Mouse (Mus musculus) layer of hippocampus, postnatal 36 days (tissue): ENCODE results near the gene Snrnp25. TPM values are rescaled to one million over a fixed set of nuclear protein-coding genes. Genes with fewer than 3 reads are reported as not detected.

ENCODE experiments used
- DNase-seq, 2 experiments: peaks; one replicate each; pipeline ENCODE4 v3.0.0; 2022
- total RNA-seq, 2 experiments: library from RNA; stranded (reverse); gene quantifications; 2 replicates each; pipeline ENCODE4 v1.2.3; 2021

Gene Snrnp25
- total RNA-seq, 2 experiments from 2014 or later, result 18.0 to 19.0 TPM

DNA sequence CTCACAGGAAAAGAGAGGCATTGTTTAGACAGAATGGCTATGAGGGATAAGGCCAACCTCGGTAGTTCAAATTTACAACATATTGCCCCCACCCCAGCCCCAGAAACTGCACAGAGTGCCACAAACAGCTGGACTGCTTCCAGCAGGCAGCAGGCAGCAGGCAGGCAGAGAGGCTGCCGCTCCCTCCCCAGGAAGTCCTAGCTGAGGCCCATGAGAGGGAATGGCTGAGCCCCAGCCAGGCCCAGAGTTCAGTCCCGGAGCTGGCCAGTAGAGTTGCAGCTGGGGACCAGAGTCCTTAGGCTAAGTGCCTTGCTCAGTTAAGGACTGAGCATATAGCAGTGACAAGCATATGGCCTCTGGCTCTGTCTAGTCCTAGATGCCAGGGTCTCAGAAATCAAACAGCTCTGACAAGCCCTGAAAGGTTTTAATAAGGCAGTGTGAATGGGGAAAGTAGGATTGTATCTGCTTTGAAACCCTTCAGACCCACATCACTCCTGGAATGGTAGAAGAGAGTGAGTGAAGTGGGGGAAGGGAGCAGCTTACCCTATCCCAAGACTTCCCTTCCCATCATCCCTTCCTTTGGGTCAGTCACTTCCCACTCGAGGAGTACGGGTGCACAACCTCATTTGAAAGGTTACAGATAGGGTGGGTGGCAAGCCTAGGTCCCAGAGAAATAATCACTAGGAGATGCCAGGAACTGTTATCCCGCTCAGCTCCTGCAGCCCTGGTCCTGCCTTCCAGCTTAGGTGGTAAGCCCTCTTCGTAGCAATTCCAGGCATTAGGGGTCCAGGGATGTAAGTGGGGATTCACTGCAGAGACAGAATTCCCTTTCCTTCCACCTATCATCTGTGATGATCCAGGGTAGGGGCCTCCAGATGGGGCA is 20.2 kb downstream of the Snrnp25 start:
- DNase-seq, result no peak

GRCm38 (mm10) chr11:32226124-32226871 is 21.1 kb downstream of the Snrnp25 start, which contains the start of gene Mpg:
Gene Mpg, plus strand, starts transcription at chr11:32226505.
- peak; percentile 84 to 86 for DNase-seq

- DNase-seq, result no peak
These were observed 21.8 kb downstream of the Snrnp25 start for GRCm38 (mm10) chr11:32227041-32227440.

- DNase-seq, result no peak
These were observed 22.3 kb downstream of the Snrnp25 start for GRCm38 (mm10) chr11:32227555-32227954.

GRCm38 (mm10) chr11:32228292-32228845 is 23.2 kb downstream of the Snrnp25 start:
- no peak for DNase-seq

DNA sequence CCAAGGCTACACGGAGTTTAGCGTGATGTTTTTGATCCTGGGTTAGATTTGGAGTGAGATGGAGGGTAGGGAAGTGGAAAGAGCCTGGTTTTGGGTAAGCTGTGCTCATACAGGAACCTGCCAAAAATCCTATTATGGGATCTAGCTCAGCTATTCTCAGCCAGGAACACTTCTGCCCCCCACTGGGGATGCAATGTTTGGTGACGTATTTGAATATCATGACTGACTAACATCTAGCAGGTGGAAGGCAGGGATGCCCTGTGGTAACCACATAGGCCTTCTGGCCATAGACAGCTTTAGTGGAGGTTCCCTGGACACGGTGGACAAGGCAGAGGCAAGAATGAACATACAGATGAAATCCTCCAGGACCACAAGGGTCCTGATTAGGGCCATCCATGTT is 25.0 kb downstream of the Snrnp25 start:
- no peak for DNase-seq

DNA sequence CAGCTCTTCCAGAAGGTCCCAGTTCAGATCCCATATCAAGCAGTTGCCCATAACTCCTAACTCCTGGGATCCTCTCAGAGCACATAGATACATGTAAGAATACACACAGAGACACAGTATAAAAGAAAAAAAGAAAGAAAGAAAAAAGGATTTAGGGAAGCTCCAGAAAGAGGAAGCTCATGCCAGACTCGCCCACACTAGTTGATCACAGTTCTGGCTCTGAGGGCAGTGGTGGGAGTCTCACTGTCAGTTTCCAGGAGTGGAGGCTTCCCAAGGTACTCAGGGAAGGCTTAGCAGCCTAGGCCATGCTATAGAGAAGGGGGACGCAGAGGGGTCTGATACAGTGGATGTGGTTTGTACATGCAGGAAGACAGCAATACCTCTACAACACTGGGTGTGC is 25.9 kb downstream of the Snrnp25 start:
- DNase-seq, result no peak

GRCm38 (mm10) chr11:32232848-32233247 is 27.6 kb downstream of the Snrnp25 start:
- no peak for DNase-seq

- no peak for DNase-seq
These were observed 28.7 kb downstream of the Snrnp25 start for GRCm38 (mm10) chr11:32233895-32234294.

DNA sequence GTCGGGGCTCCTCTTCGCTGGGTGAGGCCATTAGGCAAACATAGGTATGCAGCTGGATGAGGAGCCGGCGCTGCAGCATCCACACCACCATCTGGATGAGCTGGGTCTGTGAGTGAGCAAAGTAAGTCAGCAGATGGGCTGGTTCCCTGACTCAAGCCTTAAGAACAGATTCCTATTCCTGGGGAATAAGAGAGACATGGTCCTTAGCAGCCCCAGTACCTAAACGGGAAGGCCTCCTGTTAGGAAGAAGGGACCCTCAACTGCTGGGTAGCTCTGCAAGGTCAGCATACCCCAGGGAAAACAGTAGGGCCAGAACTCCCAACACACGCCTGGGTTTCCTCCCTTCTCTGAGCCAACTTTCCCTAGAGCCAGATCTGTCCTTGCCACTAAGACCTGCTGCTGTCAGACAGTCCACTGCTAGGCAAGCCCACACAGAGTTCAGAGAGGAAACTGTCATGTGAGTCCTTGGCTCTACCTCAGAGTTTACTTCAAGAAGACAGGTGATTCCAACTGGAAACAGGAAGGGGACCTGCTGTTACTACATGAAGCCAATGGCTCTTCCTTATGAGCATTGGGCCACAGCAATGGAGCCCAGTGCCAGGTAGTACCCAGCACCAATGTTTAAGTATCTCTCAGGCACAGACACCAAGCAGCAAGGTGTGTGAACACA is 29.7 kb downstream of the Snrnp25 start:
- no peak for DNase-seq

- peak; percentile 65 to 78 for DNase-seq
These were observed 30.4 kb downstream of the Snrnp25 start for GRCm38 (mm10) chr11:32235646-32236045.

- DNase-seq, result no peak
These were observed 30.9 kb downstream of the Snrnp25 start for GRCm38 (mm10) chr11:32236132-32236531.

GRCm38 (mm10) chr11:32236712-32237410 is 31.6 kb downstream of the Snrnp25 start:
- DNase-seq, result no peak

DNA sequence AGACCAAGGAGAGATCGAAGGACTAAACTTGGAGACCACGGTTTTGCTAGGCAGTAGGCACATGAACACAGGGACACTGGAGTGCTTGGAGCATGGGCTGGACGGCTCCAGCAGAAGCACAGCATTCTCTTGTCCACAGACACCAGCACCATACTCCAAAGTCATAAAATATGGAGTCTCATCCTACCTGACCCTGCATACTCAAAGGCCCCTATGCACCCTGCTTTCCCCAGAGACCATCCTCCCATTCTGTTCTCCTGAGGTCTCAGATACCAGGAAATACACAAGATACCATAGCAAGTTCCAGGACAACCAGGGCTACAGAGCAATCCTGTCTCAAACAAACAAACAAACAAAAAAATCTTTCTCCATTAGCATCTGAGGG is 32.2 kb downstream of the Snrnp25 start:
- no peak for DNase-seq

GRCm38 (mm10) chr11:32238093-32238860 is 33.1 kb downstream of the Snrnp25 start:
- peak; percentile 65 to 67 for DNase-seq

DNA sequence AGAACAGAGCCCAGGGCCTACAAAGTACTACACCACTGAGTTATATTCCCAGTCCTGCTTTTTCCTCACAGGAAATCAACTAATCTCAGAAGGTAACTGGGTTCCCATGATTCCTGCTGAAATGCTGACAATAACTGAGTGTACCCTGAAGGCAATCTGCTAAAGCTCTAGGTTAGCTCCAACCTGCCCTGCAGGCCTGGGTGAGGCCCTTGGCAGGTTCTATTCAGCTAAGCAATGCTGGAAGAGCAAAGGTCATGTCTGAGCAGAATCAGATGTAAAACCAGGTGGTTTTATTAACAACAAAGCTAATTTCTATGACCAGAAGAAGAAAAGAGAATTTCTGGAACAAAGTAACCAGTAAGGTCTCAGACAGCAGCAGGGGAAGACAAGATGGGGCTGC is 36.2 kb downstream of the Snrnp25 start:
- no peak for DNase-seq

DNA sequence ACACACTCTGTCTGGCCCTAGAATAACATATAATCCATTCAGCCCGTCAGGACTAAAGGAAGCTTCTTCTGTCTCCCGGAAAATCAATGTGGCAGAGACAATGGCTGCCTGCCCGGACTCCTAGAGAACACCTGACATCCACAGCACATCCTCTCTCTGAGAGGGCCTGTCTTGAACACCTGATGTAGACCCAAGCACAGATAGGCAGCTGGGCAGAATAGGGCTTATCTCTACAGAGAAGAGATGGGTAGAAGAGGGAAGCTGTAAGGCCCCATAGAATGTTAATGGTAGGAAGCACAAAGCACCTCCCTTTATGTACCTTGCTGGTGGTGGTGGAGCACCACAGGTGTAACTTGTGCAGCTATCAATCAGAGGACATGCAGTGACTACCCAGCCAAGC is 37.0 kb downstream of the Snrnp25 start:
- no peak for DNase-seq

GRCm38 (mm10) chr11:32243205-32243955 is 38.2 kb downstream of the Snrnp25 start:
- DNase-seq, result no peak

DNA sequence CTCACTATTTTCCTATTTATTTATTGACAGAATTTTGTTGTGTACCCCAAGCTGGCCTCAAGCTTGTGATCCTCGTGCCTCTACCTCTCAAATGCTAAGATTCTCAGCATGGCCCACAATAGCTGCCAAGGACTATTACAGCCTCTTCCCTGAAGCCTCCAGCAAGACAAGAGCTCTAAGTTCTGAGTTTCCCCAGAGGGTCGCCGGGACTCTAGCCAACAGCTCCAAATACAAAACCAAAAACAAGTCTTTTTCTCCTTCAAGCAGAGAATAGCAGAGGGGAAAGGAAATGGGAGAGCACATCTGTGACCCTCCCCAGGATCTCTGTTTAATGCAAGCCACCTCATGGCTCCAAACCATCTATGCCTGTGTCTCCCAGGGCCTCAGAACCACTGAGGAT is 38.8 kb downstream of the Snrnp25 start:
- DNase-seq, result no peak

DNA sequence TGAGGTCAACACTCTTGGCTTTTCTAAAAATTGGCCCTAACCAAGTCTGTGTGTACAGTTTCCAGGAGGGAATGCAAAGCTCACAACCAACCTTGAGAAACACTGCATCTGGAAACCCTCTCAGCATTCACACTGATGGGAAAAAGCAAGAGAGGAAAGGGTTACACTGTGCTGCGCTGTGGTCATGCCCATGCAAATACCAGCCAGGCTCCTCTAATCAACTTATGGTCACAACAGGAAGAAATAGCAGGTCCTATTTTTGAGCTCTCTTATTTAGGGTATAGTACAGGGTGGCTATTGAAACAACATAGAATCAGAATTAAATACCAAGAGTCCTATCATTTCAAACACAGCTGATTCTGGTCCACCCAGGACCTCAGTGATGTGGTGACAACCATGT is 39.4 kb downstream of the Snrnp25 start:
- DNase-seq, result no peak

- no peak for DNase-seq
These were observed 40.4 kb downstream of the Snrnp25 start for GRCm38 (mm10) chr11:32245614-32246013.
